Mouse (Mus musculus) embryonic fibroblast, embryonic 13.5 days (primary cell): ENCODE data around the gene Mall.

ENCODE experiments used
- CTCF ChIP-seq: IDR thresholded peaks from 2 replicates; pipeline ENCODE4 v1.5.1; 2011; ENCODE audit warnings: mild to moderate bottlenecking, control low read depth, low read length, moderate library complexity, borderline replicate concordance; ENCODE audit not compliant: insufficient read depth
- POLR2A ChIP-seq: IDR thresholded peaks from 2 replicates; pipeline ENCODE4 v1.6.1; 2011; ENCODE audit warnings: low read depth, mild to moderate bottlenecking, control low read depth, low read length, moderate library complexity

DNA sequence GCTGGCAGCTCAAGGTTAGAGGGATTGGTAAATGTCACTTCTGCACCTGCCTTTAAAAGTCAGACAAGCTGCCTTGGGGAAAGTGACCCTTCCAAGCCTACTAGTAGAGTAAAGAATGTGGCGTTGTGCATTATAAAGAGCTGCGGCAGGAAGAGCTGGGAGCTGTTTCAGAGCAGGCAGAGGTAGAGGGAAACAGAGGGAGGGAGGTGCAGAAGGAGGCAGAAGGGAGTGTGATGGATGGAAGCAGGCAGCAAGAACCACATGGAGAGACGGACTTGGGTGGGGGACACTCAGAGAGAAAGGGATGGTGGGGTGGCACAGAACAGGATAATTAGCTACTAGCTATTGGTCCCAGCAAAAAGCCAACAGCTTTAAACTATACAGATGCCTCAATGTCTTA lies 21.7 kb downstream of the Mall start:
- TF ChIP-seq POLR2A (no peak), CTCF (no peak)
